Mouse (Mus musculus) spleen, adult 2 months (tissue): ENCODE measurements around the gene Dlg5.

Experiments
- CTCF ChIP-seq: fragments of 200-500 bp; IDR thresholded peaks from 2 replicates; pipeline ENCODE4 v1.5.1; 2011; ENCODE audit warnings: mild to moderate bottlenecking, inconsistent platforms; ENCODE audit not compliant: insufficient read depth, insufficient read length, insufficient replicate concordance; ENCODE audit errors: extremely low read depth
- POLR2A ChIP-seq: fragments of 200-500 bp; IDR thresholded peaks from 2 replicates; pipeline ENCODE4 v1.6.1; 2011; ENCODE audit warnings: low read depth, low read length, inconsistent platforms

GRCm38 (mm10) chr14:24234411-24234810 is 11.3 kb downstream of the Dlg5 start:
- TF ChIP-seq POLR2A = no peak
- no peak for TF ChIP-seq CTCF
